Mouse (Mus musculus): ENCODE data around the gene Insr. TPM values are rescaled to one million over a fixed set of nuclear protein-coding genes. Genes with fewer than 3 reads are reported as not detected.

The Insr gene
- total and polyA plus RNA-seq, 2 experiments from 2014 or later = 36.9 to 39.5 TPM

- WGBS = 93% methylated on average over 8 of the region's 8 CpGs
- H3K4me3 ChIP-seq (ENCODE audit: low read depth, low read length) = no peak overlapping the region
- no peaks in the 10 kb centered on the region; the same call in 1 of the 2 replicates for H3K36me3 ChIP-seq (ENCODE audit: insufficient read depth)
- no peak overlapping the region for H3K27ac ChIP-seq (ENCODE audit: low read depth, low read length)
- DNase-seq (no peak), ATAC-seq (no peak)
- H3K4me2 ChIP-seq (ENCODE audit: low read depth) = no peak overlapping the region
- no peaks in the 10 kb centered on the region for H3K9me3 ChIP-seq (ENCODE audit: low read length)
- no peak for TF ChIP-seq CTCF (IDR thresholded peaks at IDR 0.05; ENCODE audit: low read depth)
- H3K27me3 ChIP-seq (ENCODE audit: insufficient read depth, low read length) = no peaks in the 10 kb centered on the region
- no peak overlapping the region for H3K9ac ChIP-seq
- peaks cover 26% of the 10 kb centered on the region for H3K4me1 ChIP-seq (ENCODE audit: insufficient read depth)
Measured at GRCm38 (mm10) chr8:3276009-3276408, 3.4 kb downstream of the Insr start.

GRCm38 (mm10) chr8:3275189-3275588 is 4.2 kb downstream of the Insr start:
- Histone ChIP-seq H3K4me3 (ENCODE audit: low read depth, low read length) (no peak overlapping the region), H3K27me3 (ENCODE audit: insufficient read depth, low read length) (no peaks in the 10 kb centered on the region), H3K36me3 (ENCODE audit: insufficient read depth) (no peaks in the 10 kb centered on the region; the same call in 1 of the 2 replicates), H3K9ac (no peak overlapping the region), H3K4me1 (ENCODE audit: insufficient read depth) (peaks cover 25% of the 10 kb centered on the region), H3K27ac (ENCODE audit: low read depth, low read length) (no peak overlapping the region), H3K9me3 (ENCODE audit: low read length) (no peaks in the 10 kb centered on the region), H3K4me2 (ENCODE audit: low read depth) (no peak overlapping the region)
- DNase-seq = no peak
- 77% methylated on average over 5 of the region's 5 CpGs for WGBS
- no peak for TF ChIP-seq CTCF (IDR thresholded peaks at IDR 0.05; ENCODE audit: low read depth)
- no peak for ATAC-seq

- Histone ChIP-seq H3K9ac (no peak overlapping the region), H3K36me3 (ENCODE audit: insufficient read depth) (no peaks in the 10 kb centered on the region; the same call in 1 of the 2 replicates), H3K9me3 (ENCODE audit: low read length) (no peaks in the 10 kb centered on the region), H3K4me1 (ENCODE audit: insufficient read depth) (peaks cover 20% of the 10 kb centered on the region), H3K4me3 (ENCODE audit: low read depth, low read length) (no peak overlapping the region), H3K4me2 (ENCODE audit: low read depth) (no peak overlapping the region), H3K27ac (ENCODE audit: low read depth, low read length) (no peak overlapping the region), H3K27me3 (ENCODE audit: insufficient read depth, low read length) (no peaks in the 10 kb centered on the region)
- no peak for DNase-seq
- no peak for TF ChIP-seq CTCF (IDR thresholded peaks at IDR 0.05; ENCODE audit: low read depth)
- no peak for ATAC-seq
- WGBS = 93% methylated on average over 3 of the region's 3 CpGs
Measured at GRCm38 (mm10) chr8:3273799-3274198, 5.6 kb downstream of the Insr start.

GRCm38 (mm10) chr8:3267449-3267761 is 12.0 kb downstream of the Insr start:
- no peak overlapping the region for H3K27ac ChIP-seq (ENCODE audit: low read depth, low read length)
- no peak overlapping the region for H3K4me3 ChIP-seq (ENCODE audit: low read depth, low read length)
- H3K27me3 ChIP-seq (ENCODE audit: insufficient read depth, low read length) = no peaks in the 10 kb centered on the region
- H3K36me3 ChIP-seq (ENCODE audit: insufficient read depth) = no peaks in the 10 kb centered on the region
- no peak overlapping the region for H3K9ac ChIP-seq
- H3K4me2 ChIP-seq (ENCODE audit: low read depth) = no peak overlapping the region
- H3K4me1 ChIP-seq (ENCODE audit: insufficient read depth) = no peaks in the 10 kb centered on the region
- ATAC-seq = no peak
- no peaks in the 10 kb centered on the region for H3K9me3 ChIP-seq (ENCODE audit: low read length)
- DNase-seq = no peak
- no peak for TF ChIP-seq CTCF (IDR thresholded peaks at IDR 0.05; ENCODE audit: low read depth)
- WGBS = 95% methylated on average over 3 of the region's 3 CpGs

- DNase-seq (no peak), ATAC-seq (no peak)
- WGBS = 92% methylated on average over 6 of the region's 6 CpGs
- H3K36me3 ChIP-seq (ENCODE audit: insufficient read depth) = no peaks in the 10 kb centered on the region
- TF ChIP-seq CTCF (IDR thresholded peaks at IDR 0.05; ENCODE audit: low read depth) = no peak
- no peak overlapping the region for H3K27ac ChIP-seq (ENCODE audit: low read depth, low read length)
- no peaks in the 10 kb centered on the region for H3K27me3 ChIP-seq (ENCODE audit: insufficient read depth, low read length)
- H3K4me3 ChIP-seq (ENCODE audit: low read depth, low read length) = no peak overlapping the region
- no peaks in the 10 kb centered on the region for H3K9me3 ChIP-seq (ENCODE audit: low read length)
- H3K9ac ChIP-seq = no peak overlapping the region
- no peak overlapping the region for H3K4me2 ChIP-seq (ENCODE audit: low read depth)
- no peaks in the 10 kb centered on the region for H3K4me1 ChIP-seq (ENCODE audit: insufficient read depth)
Measured at GRCm38 (mm10) chr8:3266686-3267448, 12.6 kb downstream of the Insr start.

- Histone ChIP-seq H3K4me1 (ENCODE audit: insufficient read depth) (no peaks in the 10 kb centered on the region), H3K4me2 (ENCODE audit: low read depth) (no peak overlapping the region), H3K4me3 (ENCODE audit: low read depth, low read length) (no peak overlapping the region), H3K27ac (ENCODE audit: low read depth, low read length) (no peak overlapping the region), H3K9ac (no peak overlapping the region), H3K27me3 (ENCODE audit: insufficient read depth, low read length) (no peaks in the 10 kb centered on the region), H3K36me3 (ENCODE audit: insufficient read depth) (0 out of 2 replicates have a peak, but pooled peaks cover 2% of the 10 kb centered on the region), H3K9me3 (ENCODE audit: low read length) (no peaks in the 10 kb centered on the region)
- ATAC-seq (no peak), DNase-seq (no peak)
- WGBS = 62% methylated on average over 3 of the region's 3 CpGs
- TF ChIP-seq CTCF (IDR thresholded peaks at IDR 0.05; ENCODE audit: low read depth) = no peak
Measured at GRCm38 (mm10) chr8:3265182-3265581, 14.2 kb downstream of the Insr start.

GRCm38 (mm10) chr8:3262779-3263178 is 16.6 kb downstream of the Insr start:
- H3K4me2 ChIP-seq (ENCODE audit: low read depth) = no peak overlapping the region
- no peak overlapping the region for H3K27ac ChIP-seq (ENCODE audit: low read depth, low read length)
- no peak overlapping the region for H3K4me3 ChIP-seq (ENCODE audit: low read depth, low read length)
- no peak for ATAC-seq
- no peak overlapping the region for H3K9ac ChIP-seq
- no peak for DNase-seq
- 93% methylated on average over 3 of the region's 3 CpGs for WGBS
- peaks cover 13% of the 10 kb centered on the region for H3K36me3 ChIP-seq (ENCODE audit: insufficient read depth)
- H3K4me1 ChIP-seq (ENCODE audit: insufficient read depth) = no peaks in the 10 kb centered on the region
- no peaks in the 10 kb centered on the region for H3K9me3 ChIP-seq (ENCODE audit: low read length)
- H3K27me3 ChIP-seq (ENCODE audit: insufficient read depth, low read length) = no peaks in the 10 kb centered on the region
- no peak for TF ChIP-seq CTCF (IDR thresholded peaks at IDR 0.05; ENCODE audit: low read depth)
